Mouse (Mus musculus) hindbrain, embryonic 12.5 days (tissue): ENCODE measurements at regions not wholly inside any gene's neighbourhood (a gene's known extent, or its start where the extent isn't known, plus 50 kb on each side); places are given as distances from the start of the nearest gene placed in this dataset.

Experiments
- ATAC-seq: fragments of 200-750 bp; cut with Nextera tagmentation; 2 replicates; pipeline ENCODE4 v1.8.0; 2017; ENCODE audit warnings: moderate TSS enrichment; ENCODE audit not compliant: low FRiP score
- H3K27ac ChIP-seq: fragments of 300-500 bp; sonication (generic); 2 replicates; pipeline ENCODE4 v1.5.1; 2016; ENCODE audit warnings: mild to moderate bottlenecking
- H3K27me3 ChIP-seq: fragments of 300-500 bp; sonication (generic); 2 replicates; pipeline ENCODE4 v1.6.1; 2016; ENCODE audit warnings: mild to moderate bottlenecking
- H3K36me3 ChIP-seq: fragments of 300-500 bp; sonication (generic); 2 replicates; pipeline ENCODE4 v1.6.1; 2016; ENCODE audit warnings: mild to moderate bottlenecking
- H3K4me1 ChIP-seq: fragments of 300-500 bp; sonication (generic); 2 replicates; pipeline ENCODE4 v1.6.1; 2016
- H3K4me2 ChIP-seq: fragments of 300-500 bp; sonication (generic); replicated peaks from 2 replicates; pipeline ENCODE4 v1.6.1; 2016; ENCODE audit warnings: mild to moderate bottlenecking
- H3K4me3 ChIP-seq: fragments of 300-500 bp; sonication (generic); 2 replicates; pipeline ENCODE4 v1.5.1; 2016; ENCODE audit warnings: mild to moderate bottlenecking
- H3K9ac ChIP-seq: fragments of 300-500 bp; sonication (generic); 2 replicates; pipeline ENCODE4 v1.6.1; 2016; ENCODE audit warnings: mild to moderate bottlenecking, moderate library complexity
- H3K9me3 ChIP-seq: fragments of 300-500 bp; sonication (generic); replicated peaks from 2 replicates; pipeline ENCODE4 v1.6.1; 2016; ENCODE audit warnings: mild to moderate bottlenecking
- WGBS: fragments of 180-500 bp; shearing (Covaris S2); methylation state at CpG from one replicate; pipeline ENCODE4 v1.1.7; 2016; 5-methylcytosine and 5-hydroxymethylcytosine counted together

- no peak for ATAC-seq
- Histone ChIP-seq H3K4me2 (no peak overlapping the region), H3K9me3 (no peaks in the 10 kb centered on the region), H3K4me3 (no peak overlapping the region), H3K4me1 (peaks cover 8% of the 10 kb centered on the region), H3K9ac (no peak overlapping the region), H3K27me3 (peaks cover 36% of the 10 kb centered on the region), H3K27ac (no peak overlapping the region), H3K36me3 (no peaks in the 10 kb centered on the region)
- 78% methylated on average over 6 of the region's 6 CpGs for WGBS
Measured at GRCm38 (mm10) chr13:112236956-112237355, 51.3 kb upstream of the Ankrd55 start.

- ATAC-seq = no peak
- Histone ChIP-seq H3K9me3 (no peaks in the 10 kb centered on the region), H3K4me1 (peaks cover 10% of the 10 kb centered on the region), H3K36me3 (no peaks in the 10 kb centered on the region), H3K9ac (no peak overlapping the region), H3K4me2 (no peak overlapping the region), H3K27me3 (peaks cover 38% of the 10 kb centered on the region), H3K27ac (no peak overlapping the region), H3K4me3 (no peak overlapping the region)
- WGBS = 74% methylated on average over 5 of the region's 5 CpGs
Measured at GRCm38 (mm10) chr13:112237377-112237776, 50.9 kb upstream of the Ankrd55 start.

GRCm38 (mm10) chr13:112237917-112238316 is 50.3 kb upstream of the Ankrd55 start:
- peaks cover 39% of the 10 kb centered on the region for H3K27me3 ChIP-seq
- no peak overlapping the region for H3K4me2 ChIP-seq
- H3K9me3 ChIP-seq = no peaks in the 10 kb centered on the region
- peaks cover 10% of the 10 kb centered on the region for H3K4me1 ChIP-seq
- H3K9ac ChIP-seq = no peak overlapping the region
- no peaks in the 10 kb centered on the region for H3K36me3 ChIP-seq
- ATAC-seq = no peak
- WGBS = 64% methylated on average over 4 of the region's 4 CpGs
- no peak overlapping the region for H3K4me3 ChIP-seq
- H3K27ac ChIP-seq = no peak overlapping the region
